Mouse (Mus musculus) ES-E14 (cell line): Measurements from ENCODE around the gene Pik3ip1. TPM values are rescaled to one million over a fixed set of nuclear protein-coding genes. Genes with fewer than 3 reads are reported as not detected.

Experiments
- DNase-seq: peaks from one replicate; pipeline ENCODE4 v3.0.0-alpha.2; 2013; ENCODE audit warnings: low read depth, low spot score
- H3K27ac ChIP-seq: 2 replicates; pipeline ENCODE4 v1.5.1; 2012; ENCODE audit warnings: low read depth, mild to moderate bottlenecking, low read length, moderate library complexity, mixed read lengths; ENCODE audit not compliant: poor library complexity, insufficient read depth, severe bottlenecking
- H3K36me3 ChIP-seq: 2 replicates; pipeline ENCODE4 v1.6.1; 2012; ENCODE audit warnings: mild to moderate bottlenecking, low read length, moderate library complexity, mixed read lengths; ENCODE audit not compliant: control insufficient read depth, poor library complexity, insufficient read depth, severe bottlenecking
- H3K4me1 ChIP-seq, 2 experiments: fragments of 150-350 bp in 1 of 2; sonication (generic) in 1 of 2; 2 replicates each; pipeline ENCODE4 v1.6.1; 2012; ENCODE audit warnings: low read length in 2 of 2, mild to moderate bottlenecking in 1 of 2, mixed read lengths in 1 of 2; ENCODE audit not compliant: control insufficient read depth in 2 of 2, insufficient read depth in 2 of 2, poor library complexity in 1 of 2
- H3K4me3 ChIP-seq, 2 experiments: fragments of 150-350 bp in 1 of 2; sonication (generic) in 1 of 2; 2 replicates each; pipeline ENCODE4 v1.5.1; 2012; ENCODE audit warnings: low read length in 2 of 2, low read depth in 1 of 2, mild to moderate bottlenecking in 1 of 2, mixed read lengths in 1 of 2; ENCODE audit not compliant: insufficient read depth in 1 of 2, poor library complexity in 1 of 2, severe bottlenecking in 1 of 2
- H3K9ac ChIP-seq: 2 replicates; pipeline ENCODE4 v1.6.1; 2012; ENCODE audit warnings: low read depth, mild to moderate bottlenecking, low read length, mixed read lengths; ENCODE audit not compliant: poor library complexity, insufficient read depth, severe bottlenecking
- H3K9me3 ChIP-seq: fragments of 150-350 bp; sonication (generic); 2 replicates; pipeline ENCODE4 v1.6.1; 2012; ENCODE audit warnings: low read depth, mild to moderate bottlenecking, low read length; ENCODE audit not compliant: control insufficient read depth, insufficient read depth
- CHD2 ChIP-seq: IDR thresholded peaks from 2 replicates; pipeline ENCODE4 v1.6.1; 2014; ENCODE audit warnings: mild to moderate bottlenecking, low read depth, low read length, inconsistent platforms
- HCFC1 ChIP-seq: IDR thresholded peaks from 2 replicates; pipeline ENCODE4 v1.6.1; 2012; ENCODE audit warnings: low read length, inconsistent platforms, borderline replicate concordance; ENCODE audit not compliant: insufficient read depth
- MAFK ChIP-seq: IDR thresholded peaks from 2 replicates; pipeline ENCODE4 v1.6.1; 2014; ENCODE audit warnings: mild to moderate bottlenecking, low read depth, low read length, inconsistent platforms; ENCODE audit not compliant: insufficient read depth
- ZC3H11A ChIP-seq: IDR thresholded peaks from 2 replicates; pipeline ENCODE4 v1.6.1; 2012; ENCODE audit warnings: low read depth, mild to moderate bottlenecking, inconsistent platforms, low read length, borderline replicate concordance
- ZNF384 ChIP-seq: IDR thresholded peaks from 2 replicates; pipeline ENCODE4 v1.6.1; 2012; ENCODE audit warnings: low read depth, low read length, inconsistent platforms
- in situ Hi-C, 2 experiments: fragments of 600-800 bp; cut with MboI; formaldehyde crosslinking; loops; one replicate each; pipeline ENCODE4 v1.15.1; 2025; ENCODE audit warnings: low sequenced_read_pairs in 2 of 2, inconsistent platforms in 1 of 2; ENCODE audit not compliant: unreplicated experiment in 2 of 2
- total RNA-seq: library from RNA; depleted of rRNA; stranded (reverse); fragments of 300-350 nt; gene quantifications from 2 replicates; pipeline ENCODE4 v1.2.3, GENCODE M21; 2012

Pik3ip1 gene
- total RNA-seq, 1 experiment = 8.5 TPM

DNA sequence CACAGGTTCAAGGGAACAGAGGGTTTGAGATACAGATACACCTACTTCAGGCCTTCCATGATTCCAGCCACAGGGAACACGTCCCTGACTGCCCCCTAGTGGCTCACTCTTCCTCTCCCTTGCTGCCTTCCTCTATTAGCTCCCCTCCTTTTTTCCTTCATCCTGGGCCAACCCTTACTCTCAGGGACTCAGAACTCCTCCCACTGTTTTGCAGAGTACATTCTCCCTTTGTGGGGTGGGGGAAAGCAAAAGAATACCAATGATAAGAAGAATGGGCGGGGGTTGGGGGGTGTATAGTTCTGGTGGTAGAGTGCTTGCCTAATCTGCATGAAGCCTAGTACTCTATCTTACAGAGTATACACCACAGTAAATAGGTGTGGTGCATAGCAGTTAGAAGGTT lies 16.1 kb upstream of the Pik3ip1 start:
- in situ Hi-C loops = no loop called here
- Histone ChIP-seq H3K36me3 (peaks cover 24% of the 10 kb centered on the region), H3K27ac (no peak overlapping the region), H3K4me1 (peaks cover 2 to 4% of the 10 kb centered on the region in 2 experiments; a peak in 2 of 4 replicates), H3K4me3 (no peak overlapping the region), H3K9ac (no peak overlapping the region), H3K9me3 (no peaks in the 10 kb centered on the region)
- TF ChIP-seq ZC3H11A (peak; percentile 9; the same call in 1 of the 2 replicates), CHD2 (no peak), HCFC1 (no peak), MAFK (no peak), ZNF384 (no peak)
- DNase-seq = peak; percentile 93

DNA sequence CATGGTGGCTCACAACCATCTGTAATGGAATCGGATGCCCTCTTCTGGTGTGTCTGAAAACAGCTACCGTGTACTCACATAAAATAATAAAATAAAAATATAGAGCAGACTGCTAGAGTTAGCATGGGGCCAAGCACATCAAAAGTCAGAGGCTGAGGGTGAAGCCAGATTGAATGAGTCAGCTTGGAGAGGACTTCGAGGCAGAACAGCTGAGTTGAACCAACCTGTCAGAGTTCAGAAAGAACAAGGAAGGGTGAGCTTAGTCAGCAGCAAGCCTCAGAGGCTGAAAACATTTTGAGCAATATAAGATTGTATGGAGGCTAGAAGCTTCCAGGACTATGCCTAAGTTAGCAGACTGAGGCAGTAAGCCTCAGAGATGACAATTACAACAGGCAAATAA lies 11.9 kb upstream of the Pik3ip1 start:
- in situ Hi-C loops = no loop called here
- Histone ChIP-seq H3K27ac (no peak overlapping the region), H3K4me1 (peaks cover 4% of the 10 kb centered on the region in 2 experiments; a peak in 2 of 4 replicates), H3K9me3 (no peaks in the 10 kb centered on the region), H3K9ac (no peak overlapping the region), H3K4me3 (no peak overlapping the region), H3K36me3 (peaks cover 3% of the 10 kb centered on the region; the same call in 1 of the 2 replicates)
- TF ChIP-seq ZC3H11A = no peak
- no peak for TF ChIP-seq HCFC1
- TF ChIP-seq CHD2 = no peak
- no peak for TF ChIP-seq ZNF384
- no peak for TF ChIP-seq MAFK
- no peak for DNase-seq

DNA sequence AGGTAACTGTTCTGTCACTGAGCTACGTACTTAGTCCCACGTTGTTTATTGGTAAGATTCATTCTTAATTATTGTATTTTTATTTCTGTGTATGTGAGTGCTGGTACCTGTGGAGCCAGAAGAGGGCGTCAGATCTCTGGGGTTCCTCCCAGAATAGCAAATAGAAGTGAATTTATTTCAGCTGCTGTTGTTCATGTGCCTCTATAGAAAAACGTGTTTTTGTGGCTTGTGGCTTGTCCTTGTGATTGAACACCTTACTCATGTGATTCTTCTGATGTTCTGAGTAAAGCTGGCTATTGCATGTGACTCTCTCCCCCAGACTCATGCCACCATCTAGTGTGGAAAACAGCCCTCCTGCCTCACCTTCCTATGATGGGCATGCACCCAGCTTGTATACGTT lies 1.9 kb upstream of the Pik3ip1 start:
- peaks cover 16 to 18% of the 10 kb centered on the region in 2 experiments; a peak in 3 of 4 replicates for H3K4me1 ChIP-seq
- DNase-seq = no peak
- no peak overlapping the region for H3K27ac ChIP-seq
- H3K4me3 ChIP-seq = no peak overlapping the region
- H3K9ac ChIP-seq = no peak overlapping the region
- no peaks in the 10 kb centered on the region for H3K9me3 ChIP-seq
- TF ChIP-seq ZC3H11A = no peak
- TF ChIP-seq MAFK = no peak
- TF ChIP-seq ZNF384 = no peak
- no peak for TF ChIP-seq CHD2
- no peak for TF ChIP-seq HCFC1
- in situ Hi-C loops = no loop called here
- H3K36me3 ChIP-seq = no peaks in the 10 kb centered on the region; the same call in 1 of the 2 replicates

DNA sequence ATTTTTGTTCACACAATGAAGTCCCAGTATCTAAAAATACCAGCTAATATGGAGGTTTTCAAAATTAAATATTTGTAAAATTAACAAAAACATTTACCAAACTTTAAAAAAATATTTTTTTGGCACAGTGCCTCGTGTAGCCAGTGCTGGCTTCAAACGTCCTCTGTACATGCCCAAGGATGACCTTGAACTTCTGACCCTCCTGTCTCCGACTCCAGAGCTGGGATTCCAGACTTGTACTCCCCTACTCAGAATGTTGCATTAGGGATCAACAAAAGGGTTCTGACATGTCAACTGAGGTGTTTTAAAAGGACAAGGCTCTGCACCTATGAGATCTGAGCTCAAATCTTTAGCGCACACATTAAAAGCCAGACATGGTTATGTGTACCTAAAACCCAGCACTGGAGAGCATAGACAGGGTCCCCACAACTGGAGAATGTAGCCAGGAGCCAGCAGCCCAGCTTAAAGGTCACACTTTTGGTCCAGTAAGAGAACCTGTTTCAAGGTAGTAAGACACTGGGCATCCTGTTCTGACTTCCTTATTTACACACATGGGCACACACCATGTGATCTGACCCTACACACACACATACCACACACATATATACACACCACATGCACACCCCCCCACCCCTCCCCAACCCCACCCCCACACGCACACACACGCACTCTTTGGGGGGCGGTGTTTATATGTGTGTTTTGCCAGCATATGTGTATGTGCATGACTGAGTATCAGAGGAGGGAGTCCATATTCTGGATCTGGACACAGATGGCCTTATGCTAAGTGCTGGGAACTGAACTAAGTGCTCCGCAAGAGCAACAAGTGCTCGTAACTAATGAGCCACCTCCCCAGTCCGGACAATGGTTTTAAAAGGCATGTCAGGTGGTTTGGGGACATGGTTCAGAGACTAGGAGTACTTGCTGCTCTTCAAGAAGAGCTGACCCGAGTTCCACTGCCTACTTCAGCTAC lies 1.1 kb upstream of the Pik3ip1 start:
- H3K36me3 ChIP-seq = no peaks in the 10 kb centered on the region; the same call in 1 of the 2 replicates
- no peaks in the 10 kb centered on the region for H3K9me3 ChIP-seq
- in situ Hi-C loops = no loop called here
- H3K9ac ChIP-seq = no peak overlapping the region
- H3K4me3 ChIP-seq = no peak overlapping the region
- H3K4me1 ChIP-seq = peaks cover 18% of the 10 kb centered on the region in 2 experiments; a peak in 3 of 4 replicates
- H3K27ac ChIP-seq = no peak overlapping the region; the same call in 1 of the 2 replicates
- no peak for DNase-seq
- TF ChIP-seq CHD2 = no peak
